Mouse (Mus musculus): ENCODE data around the gene Eya3.
"Not testable (repeated sequence)": the region's sequence is repeated elsewhere in the genome, so short reads cannot be mapped to it uniquely, and the experiment has no call there.

Eya3 gene

GRCm38 (mm10) chr4:132638461-132639190 lies at the start of gene Eya3:
TSS of gene Eya3 (plus strand) at chr4:132638987.
- peak; percentile 92 for DNase-seq (ENCODE audit: low spot score in 2 of 2)

- DNase-seq (ENCODE audit: low spot score in 2 of 2) = no peak
Observed at GRCm38 (mm10) chr4:132590642-132591041, 48.1 kb upstream of the Eya3 start.

GRCm38 (mm10) chr4:132592958-132593357 lies 45.8 kb upstream of the Eya3 start:
- DNase-seq (ENCODE audit: low spot score in 2 of 2) = no peak

DNA sequence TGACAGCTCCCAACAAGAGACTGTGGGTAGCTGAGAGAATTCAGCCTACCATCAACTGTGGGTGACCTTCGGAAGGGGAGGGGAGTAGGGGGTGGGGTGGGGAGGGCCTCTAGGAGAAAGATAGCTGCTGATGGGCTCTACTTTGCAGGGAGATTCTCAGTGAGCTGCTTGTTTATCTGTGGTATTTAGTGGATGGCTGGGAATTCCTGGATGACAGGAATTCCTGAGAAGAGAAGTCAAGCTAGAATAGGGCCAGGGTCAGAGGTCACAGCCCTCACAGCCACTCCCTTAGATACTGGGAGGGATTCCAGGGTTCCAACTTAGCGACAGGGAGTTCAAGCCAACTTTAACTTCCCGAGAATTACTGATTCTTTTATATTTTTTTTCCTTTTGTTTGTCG lies 44.6 kb upstream of the Eya3 start:
- no peak for DNase-seq (ENCODE audit: low spot score in 2 of 2)

DNA sequence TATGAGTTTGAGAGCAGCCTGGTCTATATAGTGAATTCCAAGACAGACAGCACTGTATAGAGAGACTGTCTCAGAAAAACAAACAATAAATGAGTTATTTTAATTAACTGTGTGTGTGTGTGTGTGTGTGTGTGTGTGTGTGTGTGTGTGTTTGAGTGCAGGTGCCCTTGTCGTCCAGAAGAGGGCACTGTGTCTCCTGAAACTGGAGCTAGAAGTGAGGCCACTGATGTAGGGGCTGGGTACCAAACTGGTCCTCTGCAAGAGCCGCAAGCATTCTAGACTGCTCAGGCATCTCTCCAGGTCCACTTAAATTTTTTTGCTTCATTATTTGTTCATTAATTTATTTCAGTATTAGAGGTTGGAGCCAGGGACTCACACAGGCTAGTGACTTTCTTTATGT lies 39.9 kb upstream of the Eya3 start:
- DNase-seq (ENCODE audit: low spot score in 2 of 2) = no peak

DNA sequence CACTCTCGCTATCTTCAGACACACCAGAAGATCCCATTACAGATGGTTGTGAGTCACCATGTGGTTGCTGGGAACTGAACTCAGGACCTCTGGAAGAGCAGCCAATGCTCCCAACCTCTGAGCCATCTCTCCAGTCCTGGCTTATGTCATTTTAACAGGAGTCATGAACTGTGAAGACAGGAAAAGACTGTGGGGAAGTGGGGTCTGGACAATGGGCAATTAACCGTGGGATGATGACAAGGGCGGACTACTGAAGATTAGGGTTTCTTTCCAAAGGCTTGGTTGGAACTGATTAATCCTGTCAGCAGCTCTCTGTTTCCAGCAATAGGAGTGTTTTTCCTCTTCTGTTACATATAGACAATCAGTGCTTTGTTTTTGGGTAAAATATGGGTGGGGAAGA lies 39.0 kb upstream of the Eya3 start:
- DNase-seq (ENCODE audit: low spot score in 2 of 2) = no peak

GRCm38 (mm10) chr4:132600465-132600864 lies 38.3 kb upstream of the Eya3 start:
- no peak for DNase-seq (ENCODE audit: low spot score in 2 of 2)

GRCm38 (mm10) chr4:132601242-132601641 lies 37.5 kb upstream of the Eya3 start:
- DNase-seq (ENCODE audit: low spot score in 2 of 2) = not testable (repeated sequence)

GRCm38 (mm10) chr4:132603468-132603867 lies 35.3 kb upstream of the Eya3 start:
- DNase-seq (ENCODE audit: low spot score in 2 of 2) = no peak

GRCm38 (mm10) chr4:132605816-132606215 lies 33.0 kb upstream of the Eya3 start:
- DNase-seq (ENCODE audit: low spot score in 2 of 2) = no peak

GRCm38 (mm10) chr4:132608147-132608546 lies 30.6 kb upstream of the Eya3 start:
- DNase-seq (ENCODE audit: low spot score in 2 of 2) = no peak

DNA sequence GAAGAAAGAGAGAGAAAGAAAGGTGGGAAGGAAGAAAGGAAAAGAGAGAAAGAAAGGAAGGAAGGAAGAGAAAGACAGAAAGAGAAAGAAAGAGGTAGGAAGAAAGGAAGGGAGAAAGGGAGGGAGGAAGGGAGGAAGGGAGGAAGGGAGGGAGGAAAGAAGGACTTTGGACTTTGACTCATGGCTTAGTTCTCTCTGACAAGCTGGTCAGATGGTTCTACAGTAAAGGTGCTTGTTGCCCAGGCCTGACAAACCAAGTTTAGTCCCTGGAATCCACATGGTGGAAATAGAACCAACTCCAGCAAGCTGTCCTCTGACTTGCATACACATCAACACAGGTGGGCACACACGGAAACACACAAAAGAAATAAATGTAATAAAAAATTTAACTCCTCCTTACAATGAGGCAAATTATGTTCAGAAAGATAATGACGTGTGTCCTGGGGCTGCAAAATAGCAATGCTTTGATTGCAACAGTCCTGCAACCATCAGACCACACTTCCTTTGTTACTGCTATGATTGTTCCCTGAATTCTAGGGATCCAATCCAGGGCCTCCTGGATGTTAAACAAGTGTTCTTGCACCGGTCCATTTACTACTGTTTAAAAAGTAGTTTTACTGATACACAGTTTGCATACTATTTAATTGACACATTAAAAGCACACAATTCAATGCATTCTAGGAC lies 28.3 kb upstream of the Eya3 start:
- no peak for DNase-seq (ENCODE audit: low spot score in 2 of 2)

DNA sequence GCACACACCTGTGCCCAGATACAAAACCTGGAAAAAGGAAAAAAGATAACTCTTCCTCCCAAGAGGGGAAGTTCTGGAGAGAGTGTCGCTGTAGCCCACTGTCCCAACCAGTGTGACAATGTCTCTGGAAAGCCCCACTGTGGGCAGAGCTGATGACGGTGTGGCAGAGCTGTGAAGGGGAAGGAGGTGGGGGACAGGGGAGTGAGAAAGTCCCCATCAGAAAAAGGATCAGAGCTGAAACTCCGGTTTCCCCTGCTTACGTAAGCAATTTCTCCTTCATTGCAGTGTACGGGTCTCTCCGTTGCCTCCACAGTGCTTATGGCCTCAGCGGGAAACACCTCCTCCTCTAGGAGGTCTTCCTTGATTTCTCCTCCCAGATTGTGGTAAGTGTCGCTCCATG lies 27.5 kb upstream of the Eya3 start:
- DNase-seq (ENCODE audit: low spot score in 2 of 2) = no peak

- no peak for DNase-seq (ENCODE audit: low spot score in 2 of 2)
Observed at GRCm38 (mm10) chr4:132617873-132618272, 20.9 kb upstream of the Eya3 start.

- DNase-seq (ENCODE audit: low spot score in 2 of 2) = no peak
Observed at GRCm38 (mm10) chr4:132618850-132619375, 19.9 kb upstream of the Eya3 start.

DNA sequence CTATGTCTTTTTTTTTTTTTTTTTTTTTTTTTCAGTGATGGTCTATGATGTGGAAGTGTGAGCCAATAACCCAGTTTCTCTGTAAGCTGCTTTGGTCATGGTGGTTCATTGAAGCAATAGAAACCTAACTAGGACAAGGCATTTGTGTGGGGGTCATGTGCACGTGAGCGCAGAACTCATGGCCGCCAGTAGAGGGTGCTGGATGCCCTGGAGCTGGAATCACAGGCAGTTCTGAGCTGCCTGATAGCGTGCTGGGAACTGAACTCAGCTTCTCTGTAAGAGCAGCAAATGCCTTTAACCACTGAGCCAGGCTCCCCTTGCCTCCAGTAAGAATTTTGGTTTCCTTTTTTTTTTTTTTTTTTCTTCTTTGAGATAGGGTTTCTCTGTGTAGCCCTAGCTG lies 18.7 kb upstream of the Eya3 start:
- no peak for DNase-seq (ENCODE audit: low spot score in 2 of 2)

GRCm38 (mm10) chr4:132621287-132622068 lies 17.3 kb upstream of the Eya3 start:
- no peak for DNase-seq (ENCODE audit: low spot score in 2 of 2)

DNA sequence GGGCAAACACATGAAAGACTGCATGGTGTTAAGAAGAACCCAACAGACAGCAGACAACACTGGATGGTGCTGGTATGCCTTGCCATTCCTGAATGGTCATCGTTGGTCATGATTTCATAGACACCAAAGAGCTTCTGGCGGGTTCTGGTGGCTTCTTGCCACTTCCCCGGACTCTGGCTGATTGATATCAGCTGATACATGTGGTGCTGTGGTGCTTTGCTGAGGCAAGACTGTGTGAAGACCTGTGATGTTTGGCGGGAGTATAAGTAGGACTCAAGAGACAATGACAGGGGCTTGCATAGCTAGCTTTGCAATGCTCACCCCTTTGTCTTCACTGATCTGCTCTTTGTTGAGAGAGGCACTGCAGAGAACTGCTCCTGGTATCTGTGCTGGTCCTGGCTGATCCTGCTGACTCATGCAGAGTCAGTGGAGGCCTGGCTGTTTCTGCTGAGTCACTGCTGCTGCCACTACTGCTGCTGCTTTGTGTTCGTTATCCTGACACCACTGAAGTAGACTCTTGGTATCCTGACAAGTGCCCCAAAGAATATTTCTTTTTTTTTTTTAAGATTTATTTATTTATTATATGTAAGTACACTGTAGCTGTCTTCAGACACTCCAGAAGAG lies 14.6 kb upstream of the Eya3 start:
- no peak for DNase-seq (ENCODE audit: low spot score in 2 of 2)

GRCm38 (mm10) chr4:132628830-132629229 lies 10.0 kb upstream of the Eya3 start:
- DNase-seq (ENCODE audit: low spot score in 2 of 2) = no peak

GRCm38 (mm10) chr4:132635971-132636370 lies 2.8 kb upstream of the Eya3 start:
- DNase-seq (ENCODE audit: low spot score in 2 of 2) = no peak

GRCm38 (mm10) chr4:132636554-132636953 lies 2.2 kb upstream of the Eya3 start:
- no peak for DNase-seq (ENCODE audit: low spot score in 2 of 2)

DNA sequence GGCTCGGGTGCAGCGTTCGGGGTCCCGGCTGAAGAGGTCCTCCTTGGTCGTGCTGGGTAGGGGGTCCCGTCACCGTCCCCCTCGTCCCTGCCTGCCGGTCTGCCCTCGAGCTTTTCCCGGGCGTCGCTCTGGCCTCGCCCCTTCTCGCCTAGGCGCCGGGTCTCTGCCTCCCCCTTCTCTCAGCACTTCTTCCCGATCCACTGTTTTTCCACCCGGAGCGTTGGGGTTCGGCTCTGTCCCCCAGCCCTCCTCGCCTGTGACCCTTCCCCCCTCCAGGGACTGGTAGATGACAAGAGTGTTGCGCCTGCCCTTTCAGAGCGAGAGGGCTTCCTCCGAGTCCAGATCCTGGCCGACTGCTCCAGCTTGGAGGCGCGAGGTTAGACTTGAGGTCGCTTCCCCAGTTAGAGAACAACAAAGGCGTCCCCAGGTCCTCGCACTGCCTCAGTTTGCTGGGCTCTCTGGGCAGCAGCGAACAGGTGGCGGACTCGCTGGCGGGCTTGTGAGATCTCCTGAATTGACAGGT lies 465 bp downstream of the Eya3 start:
- DNase-seq (ENCODE audit: low spot score in 2 of 2) = no peak
